Mouse (Mus musculus) c-Kit-positive CD71-positive TER-119-positive erythroid progenitor cells, embryonic 14.5 days (primary cell): ENCODE results near the gene Peli1.

ENCODE experiments used
- DNase-seq: peaks from one replicate; pipeline ENCODE4 v3.0.0-alpha.2; 2013; ENCODE audit warnings: low spot score

The Peli1 gene

GRCm38 (mm10) chr11:21091067-21091427 lies at the start of gene Peli1:
TSS of gene Peli1 (plus strand) at chr11:21091291.
- peak; percentile 93 for DNase-seq

- peak; percentile 2 for DNase-seq
These were observed 48.5 kb upstream of the Peli1 start for GRCm38 (mm10) chr11:21042590-21042989.

GRCm38 (mm10) chr11:21046188-21046587 lies 44.9 kb upstream of the Peli1 start:
- DNase-seq, result no peak

GRCm38 (mm10) chr11:21047921-21048320 lies 43.2 kb upstream of the Peli1 start:
- no peak for DNase-seq

- no peak for DNase-seq
These were observed 39.4 kb upstream of the Peli1 start for GRCm38 (mm10) chr11:21051716-21052115.

- DNase-seq, result no peak
These were observed 36.5 kb upstream of the Peli1 start for GRCm38 (mm10) chr11:21054587-21054986.

- DNase-seq, result no peak
These were observed 34.8 kb upstream of the Peli1 start for GRCm38 (mm10) chr11:21056109-21056850.

GRCm38 (mm10) chr11:21057511-21058414 lies 33.3 kb upstream of the Peli1 start:
- DNase-seq, result no peak

- no peak for DNase-seq
These were observed 32.7 kb upstream of the Peli1 start for GRCm38 (mm10) chr11:21058415-21058781.

- no peak for DNase-seq
These were observed 30.6 kb upstream of the Peli1 start for GRCm38 (mm10) chr11:21060386-21061074.

GRCm38 (mm10) chr11:21061075-21061403 lies 30.1 kb upstream of the Peli1 start:
- DNase-seq, result no peak

- DNase-seq, result no peak
These were observed 29.7 kb upstream of the Peli1 start for GRCm38 (mm10) chr11:21061431-21061830.

GRCm38 (mm10) chr11:21062071-21062470 lies 29.0 kb upstream of the Peli1 start:
- DNase-seq, result no peak

- DNase-seq, result no peak
These were observed 27.8 kb upstream of the Peli1 start for GRCm38 (mm10) chr11:21063271-21063670.

- DNase-seq, result no peak
These were observed 11.7 kb upstream of the Peli1 start for GRCm38 (mm10) chr11:21079400-21079799.

GRCm38 (mm10) chr11:21079851-21080362 lies 11.2 kb upstream of the Peli1 start:
- DNase-seq, result no peak

GRCm38 (mm10) chr11:21081169-21081568 lies 9.9 kb upstream of the Peli1 start:
- no peak for DNase-seq

- peak; percentile 49 for DNase-seq
These were observed 8.4 kb upstream of the Peli1 start for GRCm38 (mm10) chr11:21082711-21083110.

GRCm38 (mm10) chr11:21088356-21088755 lies 2.7 kb upstream of the Peli1 start:
- DNase-seq, result no peak

- DNase-seq, result no peak
These were observed 1.5 kb upstream of the Peli1 start for GRCm38 (mm10) chr11:21089571-21089970.

- peak; percentile 38 for DNase-seq
These were observed 626 bp downstream of the Peli1 start for GRCm38 (mm10) chr11:21091428-21092405.
